Mouse (Mus musculus): ENCODE results near the gene Foxp1. TPM values are rescaled to one million over a fixed set of nuclear protein-coding genes. Genes with fewer than 3 reads are reported as not detected.

Foxp1 gene
- polyA plus RNA-seq, 1 experiment from 2014 or later, result 18.9 TPM

GRCm38 (mm10) chr6:99277251-99277650 lies 245.3 kb downstream of the Foxp1 start:
- 66% methylated on average over 1 of the region's 1 CpGs for WGBS (ENCODE audit: insufficient replicate concordance)
- DNase-seq (no peak), ATAC-seq (no peak)
- Histone ChIP-seq H3K36me3 (replicated peaks; ENCODE audit: insufficient read depth, low read length) (no peaks in the 10 kb centered on the region; the same call in none of the 2 replicates), H3K9ac (replicated peaks) (no peak overlapping the region), H3K4me1 (ENCODE audit: insufficient read depth) (peaks cover 14% of the 10 kb centered on the region), H3K27me3 (ENCODE audit: insufficient read depth, low read length) (no peaks in the 10 kb centered on the region), H3K9me3 (ENCODE audit: low read length) (no peaks in the 10 kb centered on the region), H3K4me2 (ENCODE audit: low read depth, low read length) (no peak overlapping the region), H3K4me3 (ENCODE audit: low read depth, low read length) (no peak overlapping the region), H3K27ac (ENCODE audit: low read depth) (no peak overlapping the region)
- TF ChIP-seq EP300 (IDR thresholded peaks at IDR 0.05; ENCODE audit: low read depth) (no peak), CTCF (IDR thresholded peaks at IDR 0.05; ENCODE audit: low read depth) (no peak)

DNA sequence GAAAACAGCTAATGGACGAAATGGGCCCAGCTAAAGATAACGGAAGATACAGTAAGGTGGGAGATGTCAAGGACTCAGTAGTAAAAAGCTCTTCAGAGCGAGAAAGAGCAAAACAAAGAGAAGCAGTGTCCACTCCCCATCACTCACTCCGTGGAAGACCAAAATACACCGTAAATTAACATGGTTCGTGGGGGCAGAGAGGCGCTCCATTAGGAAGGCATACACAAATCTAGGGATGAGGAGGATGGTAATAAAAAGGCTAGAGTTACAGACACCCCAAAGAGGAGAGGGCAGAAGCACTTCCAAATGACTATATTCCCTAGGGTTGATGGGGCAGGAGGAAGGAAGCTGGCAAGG lies 246.2 kb downstream of the Foxp1 start:
- Histone ChIP-seq H3K9ac (replicated peaks) (no peak overlapping the region), H3K4me1 (ENCODE audit: insufficient read depth) (peaks cover 23% of the 10 kb centered on the region), H3K36me3 (replicated peaks; ENCODE audit: insufficient read depth, low read length) (no peaks in the 10 kb centered on the region; the same call in none of the 2 replicates), H3K4me2 (ENCODE audit: low read depth, low read length) (no peak overlapping the region), H3K27ac (ENCODE audit: low read depth) (no peak overlapping the region), H3K9me3 (ENCODE audit: low read length) (no peaks in the 10 kb centered on the region), H3K4me3 (ENCODE audit: low read depth, low read length) (no peak overlapping the region), H3K27me3 (ENCODE audit: insufficient read depth, low read length) (no peaks in the 10 kb centered on the region)
- WGBS (ENCODE audit: insufficient replicate concordance), result 63% methylated on average over 7 of the region's 7 CpGs
- ATAC-seq, result no peak
- DNase-seq, result no peak
- no peak for TF ChIP-seq EP300 (IDR thresholded peaks at IDR 0.05; ENCODE audit: low read depth)
- no peak for TF ChIP-seq CTCF (IDR thresholded peaks at IDR 0.05; ENCODE audit: low read depth)

DNA sequence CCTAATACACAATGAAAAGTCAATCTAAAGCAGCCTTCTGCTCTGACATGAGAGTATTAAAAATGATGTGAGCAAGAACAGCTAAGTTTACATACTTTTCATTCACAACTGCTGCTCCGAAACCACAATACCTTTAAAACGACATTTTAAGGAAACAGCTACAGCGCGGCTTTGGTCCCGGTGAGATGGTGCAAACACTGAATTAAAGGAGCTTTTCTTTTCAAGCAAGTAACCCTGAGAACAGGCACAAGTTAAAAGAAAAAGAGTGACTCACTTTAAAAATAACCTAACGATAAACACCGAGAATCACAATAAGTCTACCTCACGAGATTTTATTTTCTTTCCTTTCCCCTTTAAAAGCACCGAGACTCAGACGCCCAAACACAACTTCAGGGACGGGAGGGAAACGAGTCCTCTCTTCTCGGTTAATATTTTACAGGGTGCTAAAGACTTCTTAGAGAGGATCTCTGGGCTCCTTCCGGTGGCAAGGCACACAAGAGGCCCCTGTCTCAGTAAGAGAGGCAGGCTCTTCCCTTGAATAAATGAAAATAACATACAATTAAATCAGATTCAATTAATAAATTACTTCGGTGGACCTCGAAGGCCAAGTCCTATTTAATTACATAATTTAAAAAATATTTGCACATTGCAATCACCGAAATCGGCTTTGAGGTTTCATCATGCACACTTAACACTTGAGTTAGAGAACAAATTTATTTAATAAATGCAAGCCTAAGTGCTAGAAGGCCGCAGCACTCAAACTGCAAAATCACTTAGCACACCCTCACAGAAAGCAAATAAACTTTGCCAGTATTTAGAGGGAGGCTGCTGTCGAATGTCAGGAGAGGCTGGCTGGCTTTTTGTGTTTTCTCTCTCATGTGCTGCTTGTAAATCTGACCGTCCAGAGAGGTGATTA lies 246.9 kb downstream of the Foxp1 start:
- ATAC-seq, result no peak
- 37% methylated on average over 21 of the region's 21 CpGs for WGBS (ENCODE audit: insufficient replicate concordance)

GRCm38 (mm10) chr6:99274667-99275066 lies 247.9 kb downstream of the Foxp1 start:
- DNase-seq (no peak), ATAC-seq (peak; percentile 23; the same call in 1 of the 2 replicates)
- Histone ChIP-seq H3K4me1 (ENCODE audit: insufficient read depth) (peaks cover 19% of the 10 kb centered on the region), H3K4me3 (ENCODE audit: low read depth, low read length) (no peak overlapping the region), H3K27me3 (ENCODE audit: insufficient read depth, low read length) (no peaks in the 10 kb centered on the region), H3K9ac (replicated peaks) (no peak overlapping the region), H3K4me2 (ENCODE audit: low read depth, low read length) (no peak overlapping the region), H3K27ac (ENCODE audit: low read depth) (no peak overlapping the region), H3K9me3 (ENCODE audit: low read length) (no peaks in the 10 kb centered on the region), H3K36me3 (replicated peaks; ENCODE audit: insufficient read depth, low read length) (no peaks in the 10 kb centered on the region; the same call in none of the 2 replicates)
- 74% methylated on average over 5 of the region's 5 CpGs for WGBS (ENCODE audit: insufficient replicate concordance)
- TF ChIP-seq CTCF (IDR thresholded peaks at IDR 0.05; ENCODE audit: low read depth) (no peak), EP300 (IDR thresholded peaks at IDR 0.05; ENCODE audit: low read depth) (no peak)

More for the DNA sequence above, 246.9 kb downstream of the Foxp1 start:
- Histone ChIP-seq H3K9ac (replicated peaks) (0 out of 2 replicates have a peak overlapping the region, but pooled peaks have one; percentile 28), H3K27me3 (ENCODE audit: insufficient read depth, low read length) (no peaks in the 10 kb centered on the region), H3K4me2 (ENCODE audit: low read depth, low read length) (peak overlapping the region; percentile 57), H3K4me3 (ENCODE audit: low read depth, low read length) (0 out of 2 replicates have a peak overlapping the region, but pooled peaks have one; percentile 6), H3K36me3 (replicated peaks; ENCODE audit: insufficient read depth, low read length) (no peaks in the 10 kb centered on the region; the same call in none of the 2 replicates), H3K9me3 (ENCODE audit: low read length) (no peaks in the 10 kb centered on the region), H3K27ac (ENCODE audit: low read depth) (no peak overlapping the region), H3K4me1 (ENCODE audit: insufficient read depth) (peaks cover 19% of the 10 kb centered on the region)
- DNase-seq, result no peak
- TF ChIP-seq CTCF (IDR thresholded peaks at IDR 0.05; ENCODE audit: low read depth) (no peak), EP300 (IDR thresholded peaks at IDR 0.05; ENCODE audit: low read depth) (no peak)

DNA sequence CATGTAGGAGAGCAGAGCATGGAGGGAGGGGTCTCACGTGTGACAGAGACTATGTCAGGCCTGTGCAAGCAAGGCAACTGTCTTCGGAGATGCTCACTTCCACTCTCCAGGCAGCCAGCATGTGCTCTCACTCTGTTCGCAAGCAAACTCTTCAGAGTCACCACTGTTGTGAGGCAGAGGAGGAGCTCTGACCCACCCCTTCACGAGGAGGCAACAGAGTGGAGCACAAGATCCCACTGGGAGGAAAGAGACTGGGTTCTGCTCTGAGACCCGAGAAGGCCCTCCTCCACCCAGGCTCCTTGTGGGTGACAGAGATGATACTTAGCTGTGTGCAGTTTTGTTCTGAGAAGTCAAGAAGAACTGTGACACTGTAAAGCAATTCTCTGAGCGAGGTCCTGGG lies 248.3 kb downstream of the Foxp1 start:
- WGBS (ENCODE audit: insufficient replicate concordance), result 54% methylated on average over 6 of the region's 6 CpGs
- no peak for TF ChIP-seq EP300 (IDR thresholded peaks at IDR 0.05; ENCODE audit: low read depth)
- no peak for TF ChIP-seq CTCF (IDR thresholded peaks at IDR 0.05; ENCODE audit: low read depth)
- Histone ChIP-seq H3K36me3 (replicated peaks; ENCODE audit: insufficient read depth, low read length) (no peaks in the 10 kb centered on the region; the same call in none of the 2 replicates), H3K27ac (ENCODE audit: low read depth) (no peak overlapping the region), H3K9ac (replicated peaks) (no peak overlapping the region), H3K4me2 (ENCODE audit: low read depth, low read length) (no peak overlapping the region), H3K4me1 (ENCODE audit: insufficient read depth) (peaks cover 19% of the 10 kb centered on the region), H3K27me3 (ENCODE audit: insufficient read depth, low read length) (no peaks in the 10 kb centered on the region), H3K4me3 (ENCODE audit: low read depth, low read length) (no peak overlapping the region), H3K9me3 (ENCODE audit: low read length) (no peaks in the 10 kb centered on the region)
- DNase-seq (no peak), ATAC-seq (no peak)

- DNase-seq, result no peak
- WGBS (ENCODE audit: insufficient replicate concordance), result 82% methylated on average over 5 of the region's 5 CpGs
- Histone ChIP-seq H3K27me3 (ENCODE audit: insufficient read depth, low read length) (no peaks in the 10 kb centered on the region), H3K4me3 (ENCODE audit: low read depth, low read length) (no peak overlapping the region), H3K27ac (ENCODE audit: low read depth) (no peak overlapping the region), H3K9ac (replicated peaks) (no peak overlapping the region), H3K9me3 (ENCODE audit: low read length) (no peaks in the 10 kb centered on the region), H3K4me2 (ENCODE audit: low read depth, low read length) (no peak overlapping the region), H3K36me3 (replicated peaks; ENCODE audit: insufficient read depth, low read length) (no peaks in the 10 kb centered on the region; the same call in none of the 2 replicates), H3K4me1 (ENCODE audit: insufficient read depth) (peaks cover 19% of the 10 kb centered on the region)
- TF ChIP-seq EP300 (IDR thresholded peaks at IDR 0.05; ENCODE audit: low read depth), result no peak
- no peak for TF ChIP-seq CTCF (IDR thresholded peaks at IDR 0.05; ENCODE audit: low read depth)
- ATAC-seq, result no peak
Observed at GRCm38 (mm10) chr6:99273177-99273576, 249.3 kb downstream of the Foxp1 start.
